Comparison of ENCODE assay signal across 10 mouse cellular contexts in genomic region chr11:97740190-97740589, GRCm38 (mm10). TPM values are rescaled to one million over a fixed set of nuclear protein-coding genes. Genes with fewer than 3 reads are reported as not detected.
DNase-seq lines count a peak whose midpoint lies in the region; ATAC-seq lines count a peak whose summit lies in the region.
"Had no signal": no experiment of that assay in that cellular context is flagged by ENCODE, and none has a peak within 500 bp of the region (broad histone marks: within the 10 kb centered on the region; RNA-seq: fewer than 3 reads in every experiment).

No protein-coding gene starts in this region.

- H3K9ac ChIP-seq in neural tube, embryonic 13.5 days: peak overlapping the region; percentile 19; the same call in 1 of the 2 replicates
- no peak overlapping the region for H3K9ac ChIP-seq in neural tube, embryonic 15.5 days (replicated peaks)
- 0 out of 2 replicates have a peak overlapping the region, but pooled peaks have one; percentile 18 for H3K9ac ChIP-seq in kidney, embryonic 16.5 days (replicated peaks; ENCODE audit: low read length)
- H3K9ac ChIP-seq: embryonic facial prominence, embryonic 12.5 days; limb, embryonic 12.5 days had no signal

- H3K9me3 ChIP-seq in neural tube, embryonic 13.5 days: no peaks in the 10 kb centered on the region
- H3K9me3 ChIP-seq in neural tube, embryonic 15.5 days (replicated peaks): no peaks in the 10 kb centered on the region
- no peaks in the 10 kb centered on the region for H3K9me3 ChIP-seq in kidney, embryonic 16.5 days (ENCODE audit: low read length)
- H3K9me3 ChIP-seq: embryonic facial prominence, embryonic 12.5 days had no signal

- peak; percentile 52 for DNase-seq in adrenal gland, adult 2 months
- no peak for DNase-seq in adrenal gland, postnatal 4 days (ENCODE audit: low spot score in 2 of 2)
- DNase-seq in right cerebral cortex, postnatal 14 days: peak; percentile 36
- DNase-seq in cerebellum, postnatal 25 days: no peak
- DNase-seq in ovary, postnatal 14 days (ENCODE audit: low spot score): no peak

- H3K27ac ChIP-seq in neural tube, embryonic 13.5 days (replicated peaks): no peak overlapping the region
- H3K27ac ChIP-seq in neural tube, embryonic 15.5 days (replicated peaks): no peak overlapping the region
- peak overlapping the region; percentile 74 for H3K27ac ChIP-seq in kidney, embryonic 16.5 days (ENCODE audit: low read length)
- H3K27ac ChIP-seq: embryonic facial prominence, embryonic 12.5 days; limb, embryonic 12.5 days had no signal

- no peak overlapping the region for H3K4me3 ChIP-seq in neural tube, embryonic 13.5 days
- no peak overlapping the region for H3K4me3 ChIP-seq in neural tube, embryonic 15.5 days (replicated peaks)
- peak overlapping the region; percentile 18; the same call in 1 of the 2 replicates for H3K4me3 ChIP-seq in kidney, embryonic 16.5 days (ENCODE audit: low read length)
- H3K4me3 ChIP-seq: embryonic facial prominence, embryonic 12.5 days; limb, embryonic 12.5 days had no signal

- peaks cover 34% of the 10 kb centered on the region for H3K4me1 ChIP-seq in neural tube, embryonic 13.5 days (replicated peaks)
- H3K4me1 ChIP-seq in neural tube, embryonic 15.5 days: peaks cover 37% of the 10 kb centered on the region
- H3K4me1 ChIP-seq in kidney, embryonic 16.5 days (ENCODE audit: insufficient read depth, low read length): peaks cover 38% of the 10 kb centered on the region

- H3K27me3 ChIP-seq in neural tube, embryonic 13.5 days: no peaks in the 10 kb centered on the region
- H3K27me3 ChIP-seq in neural tube, embryonic 15.5 days (replicated peaks): no peaks in the 10 kb centered on the region
- H3K27me3 ChIP-seq in kidney, embryonic 16.5 days (ENCODE audit: insufficient read depth, low read length): no peaks in the 10 kb centered on the region
- H3K27me3 ChIP-seq: embryonic facial prominence, embryonic 12.5 days; limb, embryonic 12.5 days had no signal

- H3K36me3 ChIP-seq in neural tube, embryonic 13.5 days: no peaks in the 10 kb centered on the region
- no peaks in the 10 kb centered on the region for H3K36me3 ChIP-seq in neural tube, embryonic 15.5 days
- no peaks in the 10 kb centered on the region for H3K36me3 ChIP-seq in kidney, embryonic 16.5 days (ENCODE audit: insufficient read depth, low read length)
- H3K36me3 ChIP-seq: embryonic facial prominence, embryonic 12.5 days had no signal

- no peak for ATAC-seq in neural tube, embryonic 13.5 days (ENCODE audit: low read depth)
- ATAC-seq in neural tube, embryonic 15.5 days (ENCODE audit: low FRiP score): no peak
- ATAC-seq in kidney, embryonic 16.5 days (ENCODE audit: low FRiP score, low TSS enrichment): no peak

- WGBS in neural tube, embryonic 13.5 days: 57% methylated on average over 7 of the region's 7 CpGs
- 43% methylated on average over 7 of the region's 7 CpGs for WGBS in neural tube, embryonic 15.5 days
- 25% methylated on average over 7 of the region's 7 CpGs for WGBS in kidney, embryonic 16.5 days

- H3K4me2 ChIP-seq in neural tube, embryonic 13.5 days: peak overlapping the region; percentile 20; the same call in 1 of the 2 replicates
- H3K4me2 ChIP-seq in neural tube, embryonic 15.5 days: no peak overlapping the region
- H3K4me2 ChIP-seq in kidney, embryonic 16.5 days (replicated peaks; ENCODE audit: low read depth, low read length): peak overlapping the region; percentile 32
- H3K4me2 ChIP-seq: embryonic facial prominence, embryonic 12.5 days; limb, embryonic 12.5 days had no signal

RNA-seq across cellular contexts. Expression of gene Pip4k2b, which starts 4.3 kb away (rescaled TPM):
- 10 to 100 TPM; 26.9 to 27.2 TPM for total RNA-seq in adrenal gland, adult 2 months (2021)
- polyA plus RNA-seq in adrenal gland, adult 2 months (2012; rRNA removed): 12.8 and 14.7 TPM in 2 replicates
- total RNA-seq in adrenal gland, postnatal 4 days (2021): 10 to 100 TPM; 36.0 to 39.1 TPM
- 3.7 and 4.4 TPM in 2 replicates for polyA plus RNA-seq in neural tube, embryonic 13.5 days (2015; fragmentation: Nextera tagmentation; extraction: Ambion mirVana)
- 3.8 and 5.0 TPM in 2 replicates for polyA plus RNA-seq in neural tube, embryonic 15.5 days (2015; fragmentation: Nextera tagmentation; extraction: Ambion mirVana)
- 1.7 and 1.8 TPM in 2 replicates for polyA plus RNA-seq in kidney, embryonic 16.5 days (2015; fragmentation: Nextera tagmentation; extraction: Ambion mirVana)

RNA-seq across cellular contexts. Expression of gene Cwc25, which starts 26.2 kb away (rescaled TPM):
- 10 to 100 TPM; 17.5 to 28.9 TPM for total RNA-seq in adrenal gland, adult 2 months (2021)
- polyA plus RNA-seq in adrenal gland, adult 2 months (2012; rRNA removed): 5.1 and 6.5 TPM in 2 replicates
- total RNA-seq in adrenal gland, postnatal 4 days (2021): 10 to 100 TPM; 23.0 to 24.5 TPM
- polyA plus RNA-seq in neural tube, embryonic 13.5 days (2015; fragmentation: Nextera tagmentation; extraction: Ambion mirVana): 18.8 and 19.1 TPM in 2 replicates
- 16.2 and 16.4 TPM in 2 replicates for polyA plus RNA-seq in neural tube, embryonic 15.5 days (2015; fragmentation: Nextera tagmentation; extraction: Ambion mirVana)
- polyA plus RNA-seq in kidney, embryonic 16.5 days (2015; fragmentation: Nextera tagmentation; extraction: Ambion mirVana): 15.1 and 18.4 TPM in 2 replicates

RNA-seq across cellular contexts. Expression of gene 1700001P01Rik, which starts 35.5 kb away (rescaled TPM):
- under 1 TPM in 1 of 2 experiments, not detected in 1; 0.49 TPM for total RNA-seq in adrenal gland, adult 2 months (2021)
- not detected in 2 replicates for polyA plus RNA-seq in adrenal gland, adult 2 months (2012; rRNA removed)
- total RNA-seq in adrenal gland, postnatal 4 days (2021): under 1 TPM in 1 of 2 experiments, not detected in 1; 0.87 TPM
- polyA plus RNA-seq in neural tube, embryonic 13.5 days (2015; fragmentation: Nextera tagmentation; extraction: Ambion mirVana): 0.67 TPM in 1 of 2 replicates, not detected in the other
- 0.63 and 0.88 TPM in 2 replicates for polyA plus RNA-seq in neural tube, embryonic 15.5 days (2015; fragmentation: Nextera tagmentation; extraction: Ambion mirVana)
- polyA plus RNA-seq in kidney, embryonic 16.5 days (2015; fragmentation: Nextera tagmentation; extraction: Ambion mirVana): 0.27 and 0.31 TPM in 2 replicates
- polyA plus RNA-seq: embryonic facial prominence, embryonic 12.5 days; limb, embryonic 12.5 days had no signal

RNA-seq across cellular contexts. Expression of gene Psmb3, which starts 37.0 kb away (rescaled TPM):
- total RNA-seq in adrenal gland, adult 2 months (2021): 100 to 1,000 TPM; 224 to 239 TPM
- polyA plus RNA-seq in adrenal gland, adult 2 months (2012; rRNA removed): 247 and 261 TPM in 2 replicates
- total RNA-seq in adrenal gland, postnatal 4 days (2021): 100 to 1,000 TPM; 193 to 221 TPM
- 444 and 473 TPM in 2 replicates for polyA plus RNA-seq in neural tube, embryonic 13.5 days (2015; fragmentation: Nextera tagmentation; extraction: Ambion mirVana)
- 458 and 459 TPM in 2 replicates for polyA plus RNA-seq in neural tube, embryonic 15.5 days (2015; fragmentation: Nextera tagmentation; extraction: Ambion mirVana)
- polyA plus RNA-seq in kidney, embryonic 16.5 days (2015; fragmentation: Nextera tagmentation; extraction: Ambion mirVana): 478 and 503 TPM in 2 replicates

RNA-seq across cellular contexts. Expression of gene Pcgf2, which starts 39.9 kb away (rescaled TPM):
- 10 to 100 TPM; 19.8 to 26.1 TPM for total RNA-seq in adrenal gland, adult 2 months (2021)
- polyA plus RNA-seq in adrenal gland, adult 2 months (2012; rRNA removed): 89.5 and 107 TPM in 2 replicates
- total RNA-seq in adrenal gland, postnatal 4 days (2021): 10 to 100 TPM; 69.9 to 71.5 TPM
- 20.4 and 22.6 TPM in 2 replicates for polyA plus RNA-seq in neural tube, embryonic 13.5 days (2015; fragmentation: Nextera tagmentation; extraction: Ambion mirVana)
- 17.6 and 17.7 TPM in 2 replicates for polyA plus RNA-seq in neural tube, embryonic 15.5 days (2015; fragmentation: Nextera tagmentation; extraction: Ambion mirVana)
- polyA plus RNA-seq in kidney, embryonic 16.5 days (2015; fragmentation: Nextera tagmentation; extraction: Ambion mirVana): 12.3 and 16.3 TPM in 2 replicates

Comparison
In these comparisons a context has a peak if more than half of its experiments do, and no peak if none do; other contexts are left out.
1. DNase-seq: peak in adrenal gland, adult 2 months (single experiment) and right cerebral cortex, postnatal 14 days (single experiment); none in adrenal gland, postnatal 4 days (0 of 2), cerebellum, postnatal 25 days (0 of 2) and ovary, postnatal 14 days (single experiment).